9 mouse cellular contexts compared by ENCODE assay signal in genomic region chr4:107820856-107821619, GRCm38 (mm10). TPM values are rescaled to one million over a fixed set of nuclear protein-coding genes. Genes with fewer than 3 reads are reported as not detected.
DNase-seq lines count a peak whose midpoint lies in the region; ATAC-seq lines count a peak whose summit lies in the region.
"Had no signal": no experiment of that assay in that cellular context is flagged by ENCODE, and none has a peak within 500 bp of the region (broad histone marks: within the 10 kb centered on the region; RNA-seq: fewer than 3 reads in every experiment).

No protein-coding gene starts in this region.

- ATAC-seq in neural tube, embryonic 12.5 days (ENCODE audit: low FRiP score, low read depth), result no peak
- ATAC-seq in hindbrain, embryonic 14.5 days (ENCODE audit: low FRiP score), result peak; percentile 7; the same call in 1 of the 2 replicates
- no peak for ATAC-seq in inflammation-experienced regulatory T-cells, adult 6 months
- ATAC-seq in liver, embryonic 12.5 days, result no peak

- H3K9ac ChIP-seq in neural tube, embryonic 12.5 days, result no peak overlapping the region
- 0 out of 2 replicates have a peak overlapping the region, but pooled peaks have one; percentile 9 for H3K9ac ChIP-seq in hindbrain, embryonic 14.5 days
- no peak overlapping the region for H3K9ac ChIP-seq in liver, embryonic 12.5 days
- H3K9ac ChIP-seq: liver, embryonic 13.5 days had no signal

- no peaks in the 10 kb centered on the region for H3K9me3 ChIP-seq in neural tube, embryonic 12.5 days
- H3K9me3 ChIP-seq in hindbrain, embryonic 14.5 days (ENCODE audit: control insufficient read depth, low read length), result no peaks in the 10 kb centered on the region
- H3K9me3 ChIP-seq in liver, embryonic 12.5 days (replicated peaks), result no peaks in the 10 kb centered on the region
- H3K9me3 ChIP-seq: liver, embryonic 13.5 days had no signal

- no peaks in the 10 kb centered on the region; the same call in 1 of the 2 replicates for H3K36me3 ChIP-seq in neural tube, embryonic 12.5 days
- H3K36me3 ChIP-seq in hindbrain, embryonic 14.5 days (replicated peaks; ENCODE audit: control insufficient read depth, insufficient read depth), result 0 out of 2 replicates have a peak, but pooled peaks cover 14% of the 10 kb centered on the region
- no peaks in the 10 kb centered on the region for H3K36me3 ChIP-seq in liver, embryonic 12.5 days
- H3K36me3 ChIP-seq: liver, embryonic 13.5 days had no signal

- no peaks in the 10 kb centered on the region for H3K27me3 ChIP-seq in neural tube, embryonic 12.5 days (replicated peaks)
- no peaks in the 10 kb centered on the region for H3K27me3 ChIP-seq in hindbrain, embryonic 14.5 days (ENCODE audit: control insufficient read depth, insufficient read depth, low read length)
- no peaks in the 10 kb centered on the region for H3K27me3 ChIP-seq in liver, embryonic 12.5 days (replicated peaks)
- H3K27me3 ChIP-seq: liver, embryonic 13.5 days had no signal

- peaks cover 86% of the 10 kb centered on the region for H3K4me1 ChIP-seq in neural tube, embryonic 12.5 days
- peaks cover 70% of the 10 kb centered on the region for H3K4me1 ChIP-seq in hindbrain, embryonic 14.5 days (replicated peaks; ENCODE audit: control insufficient read depth, insufficient read depth, low read length)
- H3K4me1 ChIP-seq in liver, embryonic 12.5 days, result peaks cover 10% of the 10 kb centered on the region

- H3K4me3 ChIP-seq in neural tube, embryonic 12.5 days, result no peak overlapping the region
- no peak overlapping the region for H3K4me3 ChIP-seq in hindbrain, embryonic 14.5 days (replicated peaks; ENCODE audit: low read length)
- no peak overlapping the region for H3K4me3 ChIP-seq in liver, embryonic 12.5 days
- H3K4me3 ChIP-seq: liver, embryonic 13.5 days had no signal

- 76% methylated on average over 8 of the region's 8 CpGs for WGBS in neural tube, embryonic 12.5 days
- WGBS in hindbrain, embryonic 14.5 days, result 68% methylated on average over 8 of the region's 8 CpGs
- WGBS in liver, embryonic 12.5 days (ENCODE audit: insufficient replicate concordance), result 74% methylated on average over 8 of the region's 8 CpGs

- H3K27ac ChIP-seq in neural tube, embryonic 12.5 days, result no peak overlapping the region
- peak overlapping the region; percentile 68 for H3K27ac ChIP-seq in hindbrain, embryonic 14.5 days
- H3K27ac ChIP-seq in liver, embryonic 12.5 days, result no peak overlapping the region
- H3K27ac ChIP-seq: liver, embryonic 13.5 days had no signal

- peak; percentile 35 for DNase-seq in adrenal gland, postnatal 10 days
- no peak for DNase-seq in adrenal gland, adult 18-20 months (ENCODE audit: low spot score in 2 of 2)
- DNase-seq in neural tube, embryonic 10.5 days (ENCODE audit: extremely low spot score, low spot score), result no peak
- DNase-seq in hindbrain, embryonic 14.5 days (ENCODE audit: low spot score), result no peak
- no peak for DNase-seq in layer of hippocampus, postnatal 25 days (ENCODE audit: extremely low spot score in 1 of 2, low spot score in 1 of 2)
- DNase-seq: liver, embryonic 13.5 days had no signal

- peak overlapping the region; percentile 12; the same call in 1 of the 2 replicates for H3K4me2 ChIP-seq in neural tube, embryonic 12.5 days (replicated peaks)
- H3K4me2 ChIP-seq in hindbrain, embryonic 14.5 days (replicated peaks), result no peak overlapping the region
- H3K4me2 ChIP-seq in liver, embryonic 12.5 days, result no peak overlapping the region
- H3K4me2 ChIP-seq: liver, embryonic 13.5 days had no signal

RNA-seq across cellular contexts. Expression of gene Lrp8, which starts 19.0 kb away (rescaled TPM):
- 1 to 10 TPM; 3.8 to 4.9 TPM for total RNA-seq in adrenal gland, postnatal 10 days (2021)
- total RNA-seq in adrenal gland, adult 18-20 months (2021), result 10 to 100 TPM in 1 of 2 experiments, 1 to 10 TPM in 1; 6.9 to 13.1 TPM
- 47.6 and 53.9 TPM in 2 replicates for polyA plus RNA-seq in neural tube, embryonic 12.5 days (2016; fragmentation: Nextera tagmentation; extraction: Ambion mirVana)
- polyA plus RNA-seq in hindbrain, embryonic 14.5 days (2014; fragmentation: Nextera tagmentation; extraction: Ambion mirVana), result 62.2 and 69.5 TPM in 2 replicates
- polyA plus RNA-seq in inflammation-experienced regulatory T-cells, adult 6 months (2017; shearing (Covaris generic)), result 1 to 10 TPM; 1.2 to 1.5 (median 1.2) TPM
- polyA plus RNA-seq in liver, embryonic 12.5 days (2016; fragmentation: Nextera tagmentation; extraction: Ambion mirVana), result 7.6 and 8.5 TPM in 2 replicates
- 100 to 1,000 TPM in 1 of 2 experiments, 10 to 100 TPM in 1; 82.9 to 110 TPM for total RNA-seq in layer of hippocampus, postnatal 25 days (2021)

RNA-seq across cellular contexts. Expression of gene Magoh, which starts 58.5 kb away (rescaled TPM):
- total RNA-seq in adrenal gland, postnatal 10 days (2021), result 10 to 100 TPM; 83.6 to 86.1 TPM
- total RNA-seq in adrenal gland, adult 18-20 months (2021), result 10 to 100 TPM; 75.1 to 82.3 TPM
- polyA plus RNA-seq in neural tube, embryonic 12.5 days (2016; fragmentation: Nextera tagmentation; extraction: Ambion mirVana), result 169 and 182 TPM in 2 replicates
- 109 and 115 TPM in 2 replicates for polyA plus RNA-seq in hindbrain, embryonic 14.5 days (2014; fragmentation: Nextera tagmentation; extraction: Ambion mirVana)
- polyA plus RNA-seq in inflammation-experienced regulatory T-cells, adult 6 months (2017; shearing (Covaris generic)), result 100 to 1,000 TPM; 115 to 162 (median 117) TPM
- 140 and 151 TPM in 2 replicates for polyA plus RNA-seq in liver, embryonic 12.5 days (2016; fragmentation: Nextera tagmentation; extraction: Ambion mirVana)
- 10 to 100 TPM; 37.6 to 41.9 TPM for total RNA-seq in layer of hippocampus, postnatal 25 days (2021)
